Mouse (Mus musculus) midbrain, embryonic 16.5 days (tissue): Measurements from ENCODE around the gene Depdc5. TPM values are rescaled to one million over a fixed set of nuclear protein-coding genes. Genes with fewer than 3 reads are reported as not detected.
"Not testable (repeated sequence)": the region's sequence is repeated elsewhere in the genome, so short reads cannot be mapped to it uniquely, and the experiment has no call there.

Source experiments
- ATAC-seq: fragments of 200-750 bp; cut with Nextera tagmentation; 2 replicates; pipeline ENCODE4 v1.8.0; 2017; ENCODE audit warnings: moderate TSS enrichment
- H3K27ac ChIP-seq: fragments of 300-500 bp; sonication (generic); 2 replicates; pipeline ENCODE4 v1.5.1; 2014; ENCODE audit warnings: mild to moderate bottlenecking, low read length, mixed read lengths
- H3K27me3 ChIP-seq: fragments of 300-500 bp; sonication (generic); 2 replicates; pipeline ENCODE4 v1.6.1; 2014; ENCODE audit warnings: low read depth, low read length, mixed read lengths; ENCODE audit not compliant: control insufficient read depth, insufficient read depth
- H3K36me3 ChIP-seq: fragments of 300-500 bp; sonication (generic); 2 replicates; pipeline ENCODE4 v1.6.1; 2014; ENCODE audit warnings: mild to moderate bottlenecking, low read length, moderate library complexity, mixed read lengths; ENCODE audit not compliant: control insufficient read depth, insufficient read depth
- H3K4me1 ChIP-seq: fragments of 300-500 bp; sonication (generic); 2 replicates; pipeline ENCODE4 v1.6.1; 2014; ENCODE audit warnings: mild to moderate bottlenecking, low read length, mixed read lengths; ENCODE audit not compliant: control insufficient read depth, insufficient read depth
- H3K4me2 ChIP-seq: fragments of 300-500 bp; sonication (generic); 2 replicates; pipeline ENCODE4 v1.6.1; 2014; ENCODE audit warnings: mild to moderate bottlenecking, low read length, mixed read lengths
- H3K4me3 ChIP-seq: fragments of 300-500 bp; sonication (generic); 2 replicates; pipeline ENCODE4 v1.5.1; 2014; ENCODE audit warnings: low read depth, mild to moderate bottlenecking, low read length, moderate library complexity, mixed read lengths
- H3K9ac ChIP-seq: fragments of 300-500 bp; sonication (generic); 2 replicates; pipeline ENCODE4 v1.6.1; 2014; ENCODE audit warnings: low read depth, low read length, mixed read lengths
- H3K9me3 ChIP-seq: fragments of 300-500 bp; sonication (generic); replicated peaks from 2 replicates; pipeline ENCODE4 v1.6.1; 2014; ENCODE audit warnings: mild to moderate bottlenecking, low read length, mixed read lengths; ENCODE audit not compliant: control insufficient read depth, poor library complexity, severe bottlenecking
- WGBS: fragments of 180-500 bp; shearing (Covaris S2); extraction: QIAGEN DNeasy Blood & Tissue Kit; methylation state at CpG from one replicate; pipeline ENCODE4 v1.1.7; 2014; 5-methylcytosine and 5-hydroxymethylcytosine counted together
- polyA plus RNA-seq: library from polyadenylated mRNA; unstranded; fragments of >200 nt; fragmentation: Nextera tagmentation; extraction: Ambion mirVana; gene quantifications from 2 replicates; pipeline ENCODE4 v1.2.1, GENCODE M21; 2015

Gene Depdc5
- polyA plus RNA-seq = 27.4 and 31.6 TPM in 2 replicates

- under 1% methylated on average over 56 of the region's 64 CpGs for WGBS
- ATAC-seq = peak; percentile 99
- peaks cover 8% of the 10 kb centered on the region for H3K4me1 ChIP-seq
- H3K4me2 ChIP-seq = peak within 1 kb of the TSS; percentile 73
- no peaks in the 10 kb centered on the region for H3K27me3 ChIP-seq
- no peaks in the 10 kb centered on the region for H3K36me3 ChIP-seq
- H3K9me3 ChIP-seq = no peaks in the 10 kb centered on the region
- peak within 1 kb of the TSS; percentile 78 for H3K9ac ChIP-seq
- peak within 1 kb of the TSS; percentile 72 for H3K4me3 ChIP-seq
- H3K27ac ChIP-seq = peak within 1 kb of the TSS; percentile 78
Observed at GRCm38 (mm10) chr5:32863253-32864228, at the start of gene Depdc5. Gene Depdc5, plus strand, starts transcription at chr5:32863701.

DNA sequence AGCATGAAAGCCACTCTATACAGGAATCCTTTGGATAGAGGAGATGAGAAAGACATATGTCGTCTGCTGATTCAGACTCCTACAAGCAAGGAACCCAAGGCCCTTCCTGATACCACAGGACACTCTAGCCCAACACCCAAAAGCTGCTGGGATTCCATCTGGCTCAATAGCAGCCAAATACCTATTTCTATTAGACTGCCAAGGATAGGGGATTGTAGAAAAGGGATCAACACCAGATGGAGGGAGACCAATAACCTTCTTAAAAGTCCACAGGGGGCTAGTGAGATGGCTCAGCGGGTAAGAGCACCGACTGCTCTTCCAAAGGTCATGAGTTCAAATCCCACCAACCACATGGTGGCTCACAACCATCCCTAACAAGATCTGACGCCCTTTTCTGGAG is 48.1 kb upstream of the Depdc5 start:
- H3K9me3 ChIP-seq = no peaks in the 10 kb centered on the region
- no peak overlapping the region for H3K4me2 ChIP-seq
- no peak for ATAC-seq
- H3K4me3 ChIP-seq = no peak overlapping the region
- H3K27ac ChIP-seq = no peak overlapping the region
- H3K36me3 ChIP-seq = peaks cover 8% of the 10 kb centered on the region; the same call in 1 of the 2 replicates
- no peak overlapping the region for H3K9ac ChIP-seq
- WGBS = 96% methylated on average over 4 of the region's 4 CpGs
- H3K4me1 ChIP-seq = no peaks in the 10 kb centered on the region
- H3K27me3 ChIP-seq = no peaks in the 10 kb centered on the region

GRCm38 (mm10) chr5:32820471-32820870 is 43.0 kb upstream of the Depdc5 start:
- no peak for ATAC-seq
- H3K36me3 ChIP-seq = peaks cover 11% of the 10 kb centered on the region; the same call in 1 of the 2 replicates

GRCm38 (mm10) chr5:32827009-32827408 is 36.5 kb upstream of the Depdc5 start, which contains the start of gene Gm20671:
Gene Gm20671, minus strand, starts transcription at chr5:32827109.
- Histone ChIP-seq H3K9me3 (no peaks in the 10 kb centered on the region), H3K4me2 (no peak within 1 kb of the TSS), H3K4me1 (no peaks in the 10 kb centered on the region), H3K4me3 (no peak within 1 kb of the TSS), H3K27ac (no peak within 1 kb of the TSS), H3K36me3 (peaks cover 20% of the 10 kb centered on the region), H3K9ac (no peak within 1 kb of the TSS), H3K27me3 (no peaks in the 10 kb centered on the region)
- 90% methylated on average over 7 of the region's 7 CpGs for WGBS
- ATAC-seq = no peak

More at GRCm38 (mm10) chr5:32820471-32820870, 43.0 kb upstream of the Depdc5 start:
- H3K9me3 ChIP-seq = no peaks in the 10 kb centered on the region
- 95% methylated on average over 8 of the region's 8 CpGs for WGBS
- no peak overlapping the region for H3K9ac ChIP-seq
- H3K4me3 ChIP-seq = no peak overlapping the region
- no peaks in the 10 kb centered on the region for H3K4me1 ChIP-seq
- no peak overlapping the region for H3K27ac ChIP-seq
- H3K4me2 ChIP-seq = no peak overlapping the region
- H3K27me3 ChIP-seq = no peaks in the 10 kb centered on the region

DNA sequence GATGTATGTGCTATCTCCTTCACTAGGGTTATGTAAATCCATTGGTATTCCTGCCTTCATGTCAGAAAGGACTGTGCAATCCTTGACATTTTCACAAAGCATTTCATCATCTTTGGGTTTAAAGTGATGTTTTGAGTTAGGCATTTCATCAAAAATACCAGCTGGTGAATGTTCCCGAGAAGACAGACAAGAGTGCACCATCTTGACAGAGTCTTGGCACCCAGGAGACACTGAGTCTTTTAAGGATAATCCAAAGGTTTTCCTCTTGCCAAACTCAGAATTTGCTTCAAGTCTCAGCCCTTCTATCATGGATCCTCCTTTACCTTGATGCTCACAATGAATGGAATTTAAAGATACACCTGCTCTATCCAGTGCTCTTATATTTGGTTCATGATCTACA is 34.7 kb upstream of the Depdc5 start:
- not testable (repeated sequence) for H3K27ac ChIP-seq, ATAC-seq, H3K9me3 ChIP-seq, H3K9ac ChIP-seq, H3K4me1 ChIP-seq, H3K27me3 ChIP-seq, H3K4me2 ChIP-seq, H3K4me3 ChIP-seq
- H3K36me3 ChIP-seq = peaks cover 23% of the 10 kb centered on the region
- 94% methylated on average over 1 of the region's 1 CpGs for WGBS

- no peak overlapping the region for H3K27ac ChIP-seq
- no peaks in the 10 kb centered on the region for H3K9me3 ChIP-seq
- H3K4me3 ChIP-seq = no peak overlapping the region
- H3K27me3 ChIP-seq = no peaks in the 10 kb centered on the region
- WGBS = 95% methylated on average over 2 of the region's 2 CpGs
- H3K4me2 ChIP-seq = no peak overlapping the region
- H3K36me3 ChIP-seq = peaks cover 27% of the 10 kb centered on the region
- no peak overlapping the region for H3K9ac ChIP-seq
- no peak for ATAC-seq
- no peaks in the 10 kb centered on the region for H3K4me1 ChIP-seq
Observed at GRCm38 (mm10) chr5:32830054-32830453, 33.4 kb upstream of the Depdc5 start.

DNA sequence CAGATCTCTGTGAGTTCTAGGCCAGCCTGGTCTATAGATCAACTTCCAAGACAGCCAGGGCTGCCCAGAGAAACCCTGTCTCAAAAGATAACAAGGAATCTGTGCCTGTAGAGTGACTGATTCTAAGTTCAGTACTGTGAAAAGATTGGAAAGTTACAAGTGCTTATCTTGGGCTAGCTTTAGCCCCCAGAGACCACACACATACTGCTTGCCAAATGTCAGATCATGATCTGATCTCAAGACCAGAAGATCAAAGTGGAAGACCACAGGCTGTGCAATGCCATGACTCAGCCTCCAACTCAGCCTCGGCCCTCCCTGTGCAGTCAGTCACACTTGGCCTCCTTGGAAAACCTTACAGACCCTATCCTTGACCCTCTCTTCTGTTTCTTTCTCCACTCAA is 29.0 kb upstream of the Depdc5 start:
- no peaks in the 10 kb centered on the region for H3K9me3 ChIP-seq
- no peak for ATAC-seq
- WGBS = 94% methylated on average over 1 of the region's 1 CpGs
- H3K9ac ChIP-seq = no peak overlapping the region
- H3K27ac ChIP-seq = no peak overlapping the region
- H3K4me3 ChIP-seq = no peak overlapping the region
- H3K4me1 ChIP-seq = no peaks in the 10 kb centered on the region
- peaks cover 25% of the 10 kb centered on the region for H3K36me3 ChIP-seq
- no peaks in the 10 kb centered on the region for H3K27me3 ChIP-seq
- H3K4me2 ChIP-seq = no peak overlapping the region

DNA sequence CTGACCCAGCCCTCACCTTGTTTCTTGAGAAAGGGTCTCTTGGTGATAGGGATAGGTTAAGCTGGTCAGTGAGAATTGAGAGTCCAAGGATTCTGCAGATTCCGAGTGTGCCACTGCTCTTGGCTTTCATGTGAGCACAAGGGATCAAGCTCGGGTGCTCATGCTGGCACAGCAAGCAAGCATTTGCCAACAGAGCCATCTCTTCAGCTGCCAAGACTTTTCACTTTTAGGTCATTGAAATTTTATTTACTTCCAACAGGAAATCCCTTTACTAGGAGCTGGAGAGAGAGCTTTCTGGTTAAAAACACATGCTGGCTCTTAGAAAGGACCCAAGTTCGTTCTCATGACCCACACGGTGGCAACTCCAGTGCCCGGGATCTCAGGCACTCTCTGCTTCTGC is 26.5 kb upstream of the Depdc5 start:
- no peak overlapping the region for H3K4me2 ChIP-seq
- WGBS = 93% methylated on average over 5 of the region's 5 CpGs
- no peak overlapping the region for H3K27ac ChIP-seq
- H3K36me3 ChIP-seq = peaks cover 30% of the 10 kb centered on the region
- no peaks in the 10 kb centered on the region for H3K4me1 ChIP-seq
- no peak overlapping the region for H3K4me3 ChIP-seq
- H3K27me3 ChIP-seq = no peaks in the 10 kb centered on the region
- no peak for ATAC-seq
- H3K9me3 ChIP-seq = no peaks in the 10 kb centered on the region
- no peak overlapping the region for H3K9ac ChIP-seq

GRCm38 (mm10) chr5:32840029-32840428 is 23.5 kb upstream of the Depdc5 start:
- no peak overlapping the region for H3K4me2 ChIP-seq
- H3K27me3 ChIP-seq = no peaks in the 10 kb centered on the region
- ATAC-seq = no peak
- H3K9me3 ChIP-seq = no peaks in the 10 kb centered on the region
- WGBS = 96% methylated on average over 2 of the region's 2 CpGs
- H3K36me3 ChIP-seq = peaks cover 31% of the 10 kb centered on the region
- H3K4me1 ChIP-seq = no peaks in the 10 kb centered on the region
- no peak overlapping the region for H3K9ac ChIP-seq
- no peak overlapping the region for H3K4me3 ChIP-seq
- no peak overlapping the region for H3K27ac ChIP-seq
